ENCODE assay signal across 27 mouse cellular contexts in the genomic region with DNA sequence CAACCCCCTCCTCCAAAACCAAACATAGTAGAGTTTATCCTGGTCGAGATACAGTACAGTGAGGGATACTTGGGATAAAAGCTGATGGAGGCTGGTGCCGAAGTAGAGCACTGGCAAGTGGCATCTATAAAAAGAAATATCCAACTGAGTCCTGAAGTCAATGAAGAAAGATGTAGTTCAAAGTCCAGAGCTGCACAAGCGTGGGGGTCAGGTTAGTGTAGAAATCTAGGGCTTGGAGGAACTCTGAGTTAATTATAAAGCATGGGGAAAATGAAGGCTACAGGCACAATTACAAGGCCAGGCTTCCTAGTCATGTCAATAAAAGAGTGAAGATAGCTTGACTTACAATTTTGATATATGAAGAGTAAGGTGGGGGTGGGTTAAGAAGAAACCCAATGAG. TPM values are rescaled to one million over a fixed set of nuclear protein-coding genes. Genes with fewer than 3 reads are reported as not detected.
DNase-seq lines count a peak whose midpoint lies in the region; ATAC-seq and TF ChIP-seq lines count a peak whose summit lies in the region.
"Had no signal": no experiment of that assay in that cellular context is flagged by ENCODE, and none has a peak within 500 bp of the region (broad histone marks: within the 10 kb centered on the region; RNA-seq: fewer than 3 reads in every experiment).

No protein-coding gene starts in this region.

- ATAC-seq in intestine, postnatal 0 days, result 0 out of 2 replicates have a peak, but pooled peaks have one; percentile 35
- no peak for ATAC-seq in intestine, embryonic 15.5 days
- no peak for ATAC-seq in kidney, embryonic 14.5 days (ENCODE audit: low FRiP score, low TSS enrichment)
- ATAC-seq: forebrain, embryonic 13.5 days; forebrain, embryonic 15.5 days; Patski had no signal

- no peaks in the 10 kb centered on the region for H3K27me3 ChIP-seq in intestine, postnatal 0 days (replicated peaks; ENCODE audit: control insufficient read depth, insufficient read depth, low read length)
- H3K27me3 ChIP-seq in intestine, embryonic 15.5 days (replicated peaks), result no peaks in the 10 kb centered on the region
- no peaks in the 10 kb centered on the region for H3K27me3 ChIP-seq in kidney, adult 2 months (replicated peaks; ENCODE audit: control insufficient read depth, insufficient read depth, low read length)
- H3K27me3 ChIP-seq in kidney, embryonic 14.5 days (ENCODE audit: control insufficient read depth, insufficient read depth, low read length), result no peaks in the 10 kb centered on the region
- H3K27me3 ChIP-seq: CH12.LX; embryonic facial prominence, embryonic 12.5 days; forebrain, embryonic 13.5 days; forebrain, embryonic 15.5 days; Patski had no signal

- peaks cover 30% of the 10 kb centered on the region for H3K36me3 ChIP-seq in intestine, postnatal 0 days (ENCODE audit: control insufficient read depth, insufficient read depth)
- H3K36me3 ChIP-seq in intestine, embryonic 15.5 days, result peaks cover 7% of the 10 kb centered on the region; the same call in 1 of the 2 replicates
- peaks cover 1% of the 10 kb centered on the region for H3K36me3 ChIP-seq in kidney, adult 2 months (ENCODE audit: control insufficient read depth, insufficient read depth, low read length)
- peaks cover 37% of the 10 kb centered on the region for H3K36me3 ChIP-seq in kidney, embryonic 14.5 days (ENCODE audit: control insufficient read depth, insufficient read depth, low read length)

- no peak for TF ChIP-seq CTCF in intestine, postnatal 0 days (IDR thresholded peaks at IDR 0.05; ENCODE audit: low read depth)
- no peak for TF ChIP-seq CTCF in kidney, adult 2 months (conservative IDR thresholded peaks at IDR 0.05; ENCODE audit: insufficient read depth, insufficient read length, low read depth, low read length)

- H3K9ac ChIP-seq in intestine, postnatal 0 days (ENCODE audit: low read depth, low read length), result no peak overlapping the region
- no peak overlapping the region for H3K9ac ChIP-seq in intestine, embryonic 15.5 days
- no peak overlapping the region for H3K9ac ChIP-seq in kidney, embryonic 14.5 days (ENCODE audit: low read depth, low read length)
- H3K9ac ChIP-seq: embryonic facial prominence, embryonic 12.5 days; forebrain, embryonic 13.5 days; forebrain, embryonic 15.5 days had no signal

- H3K4me1 ChIP-seq in intestine, postnatal 0 days (replicated peaks; ENCODE audit: control insufficient read depth, insufficient read depth, low read length), result no peaks in the 10 kb centered on the region
- no peaks in the 10 kb centered on the region for H3K4me1 ChIP-seq in intestine, embryonic 15.5 days (replicated peaks)
- H3K4me1 ChIP-seq in kidney, adult 2 months (ENCODE audit: control insufficient read depth, insufficient read depth, low read length), result peaks cover 7% of the 10 kb centered on the region; the same call in 1 of the 2 replicates
- no peaks in the 10 kb centered on the region for H3K4me1 ChIP-seq in kidney, embryonic 14.5 days (ENCODE audit: control insufficient read depth, insufficient read depth, low read length)
- H3K4me1 ChIP-seq: embryonic facial prominence, embryonic 10.5 days; embryonic facial prominence, embryonic 12.5 days; forebrain, embryonic 15.5 days had no signal

- no peak overlapping the region for H3K4me2 ChIP-seq in intestine, postnatal 0 days (replicated peaks; ENCODE audit: low read depth)
- H3K4me2 ChIP-seq in intestine, embryonic 15.5 days (replicated peaks), result no peak overlapping the region
- H3K4me2 ChIP-seq in kidney, embryonic 14.5 days (replicated peaks; ENCODE audit: low read depth, low read length), result no peak overlapping the region
- H3K4me2 ChIP-seq: embryonic facial prominence, embryonic 12.5 days; forebrain, embryonic 13.5 days; forebrain, embryonic 15.5 days had no signal

- TF ChIP-seq POLR2A in kidney, adult 2 months (IDR thresholded peaks at IDR 0.05; ENCODE audit: low read depth, low read length), result no peak

- WGBS in intestine, postnatal 0 days, result 79% methylated on average over 3 of the region's 3 CpGs
- WGBS in intestine, embryonic 15.5 days, result 89% methylated on average over 3 of the region's 3 CpGs
- WGBS in kidney, adult 2 months, result 71% methylated on average over 3 of the region's 3 CpGs
- WGBS in kidney, embryonic 14.5 days, result 95% methylated on average over 3 of the region's 3 CpGs

- no peaks in the 10 kb centered on the region for H3K9me3 ChIP-seq in intestine, postnatal 0 days (ENCODE audit: control insufficient read depth)
- H3K9me3 ChIP-seq in intestine, embryonic 15.5 days, result no peaks in the 10 kb centered on the region
- no peaks in the 10 kb centered on the region for H3K9me3 ChIP-seq in kidney, embryonic 14.5 days (ENCODE audit: control insufficient read depth, low read length)
- H3K9me3 ChIP-seq: embryonic facial prominence, embryonic 10.5 days; embryonic facial prominence, embryonic 12.5 days; forebrain, embryonic 13.5 days; forebrain, embryonic 15.5 days; G1E had no signal

- peak; percentile 74 for DNase-seq in kidney, adult 2 months
- no peak for DNase-seq in kidney, postnatal 4 days
- peak; percentile 59 for DNase-seq in kidney, adult 9 months
- DNase-seq: adrenal gland, adult 8-10 months; adrenal gland, postnatal 14 days; adrenal gland, postnatal 36 days; B cell, adult 2 months; cerebellum, adult 11-12 months; cerebellum, adult 2 months; cerebellum, adult 9-10 months; cerebellum, postnatal 10 days; cerebellum, postnatal 25 days had no signal

- no peak overlapping the region for H3K27ac ChIP-seq in intestine, postnatal 0 days (ENCODE audit: low read depth, low read length)
- no peak overlapping the region for H3K27ac ChIP-seq in intestine, embryonic 15.5 days
- peak overlapping the region; percentile 3 for H3K27ac ChIP-seq in kidney, adult 2 months (ENCODE audit: insufficient read depth, low read depth, low read length)
- H3K27ac ChIP-seq in kidney, embryonic 14.5 days (ENCODE audit: low read depth, low read length), result no peak overlapping the region
- H3K27ac ChIP-seq: embryonic facial prominence, embryonic 10.5 days; embryonic facial prominence, embryonic 12.5 days; forebrain, embryonic 13.5 days; forebrain, embryonic 15.5 days had no signal

- no peak overlapping the region for H3K4me3 ChIP-seq in intestine, postnatal 0 days (ENCODE audit: low read depth, low read length)
- H3K4me3 ChIP-seq in intestine, embryonic 15.5 days (replicated peaks), result no peak overlapping the region
- H3K4me3 ChIP-seq in kidney, adult 2 months (ENCODE audit: insufficient read depth, low read depth, low read length), result no peak overlapping the region
- H3K4me3 ChIP-seq in kidney, embryonic 14.5 days (ENCODE audit: low read length), result no peak overlapping the region
- H3K4me3 ChIP-seq: embryonic facial prominence, embryonic 10.5 days; embryonic facial prominence, embryonic 12.5 days; forebrain, embryonic 13.5 days; forebrain, embryonic 15.5 days had no signal

RNA-seq across cellular contexts. Expression of gene A030005L19Rik, which starts 11.9 kb away (rescaled TPM):
- 0.31 TPM in 1 of 2 replicates, not detected in the other for polyA plus RNA-seq in intestine, postnatal 0 days (2015; fragmentation: Nextera tagmentation; extraction: Ambion mirVana)
- polyA plus RNA-seq in intestine, embryonic 15.5 days (2015; fragmentation: Nextera tagmentation; extraction: Ambion mirVana), result 0.36 TPM in 1 of 2 replicates, not detected in the other
- polyA plus RNA-seq in kidney, adult 2 months (2012; rRNA removed), result 0.63 and 0.72 TPM in 2 replicates
- polyA plus RNA-seq in kidney, embryonic 14.5 days (2014; fragmentation: Nextera tagmentation; extraction: Ambion mirVana), result 0.33 TPM in 1 of 2 replicates, not detected in the other
- polyA plus RNA-seq: embryonic facial prominence, embryonic 10.5 days; embryonic facial prominence, embryonic 12.5 days; forebrain, embryonic 11.5 days; forebrain, embryonic 13.5 days; forebrain, embryonic 15.5 days; Patski had no signal

RNA-seq across cellular contexts. Expression of gene A030014E15Rik, which starts 23.5 kb away (rescaled TPM):
- polyA plus RNA-seq in intestine, postnatal 0 days (2015; fragmentation: Nextera tagmentation; extraction: Ambion mirVana), result not detected in 2 replicates
- not detected in 2 replicates for polyA plus RNA-seq in intestine, embryonic 15.5 days (2015; fragmentation: Nextera tagmentation; extraction: Ambion mirVana)
- polyA plus RNA-seq in kidney, adult 2 months (2012; rRNA removed), result not detected in 2 replicates
- polyA plus RNA-seq in kidney, embryonic 14.5 days (2014; fragmentation: Nextera tagmentation; extraction: Ambion mirVana), result not detected in 2 replicates
- polyA plus RNA-seq: activated CD4-positive, CD25-positive, alpha-beta regulatory T cell, adult 4 months; CD4-positive, CD25-positive, alpha-beta regulatory T cell, adult 4 months; cortical plate, adult 2 months; embryonic facial prominence, embryonic 10.5 days; embryonic facial prominence, embryonic 12.5 days; forebrain, embryonic 11.5 days; forebrain, embryonic 13.5 days; forebrain, embryonic 15.5 days; G1E; Patski had no signal

RNA-seq across cellular contexts. Expression of gene Gm6217, which starts 30.0 kb away (rescaled TPM):
- not detected in 2 replicates for polyA plus RNA-seq in intestine, postnatal 0 days (2015; fragmentation: Nextera tagmentation; extraction: Ambion mirVana)
- polyA plus RNA-seq in intestine, embryonic 15.5 days (2015; fragmentation: Nextera tagmentation; extraction: Ambion mirVana), result not detected in 2 replicates
- polyA plus RNA-seq in kidney, adult 2 months (2012; rRNA removed), result not detected in 2 replicates
- not detected in 2 replicates for polyA plus RNA-seq in kidney, embryonic 14.5 days (2014; fragmentation: Nextera tagmentation; extraction: Ambion mirVana)
- polyA plus RNA-seq: activated CD4-positive, CD25-positive, alpha-beta regulatory T cell, adult 4 months; CD4-positive, CD25-positive, alpha-beta regulatory T cell, adult 4 months; cerebellum, adult 2 months; cortical plate, adult 2 months; embryonic facial prominence, embryonic 10.5 days; embryonic facial prominence, embryonic 12.5 days; embryonic facial prominence, embryonic 14.5 days; forebrain, embryonic 11.5 days; forebrain, embryonic 13.5 days; forebrain, embryonic 15.5 days; G1E; Patski had no signal

RNA-seq across cellular contexts. Expression of gene A030003K21Rik, which starts 42.0 kb away (rescaled TPM):
- not detected in 2 replicates for polyA plus RNA-seq in intestine, postnatal 0 days (2015; fragmentation: Nextera tagmentation; extraction: Ambion mirVana)
- polyA plus RNA-seq in intestine, embryonic 15.5 days (2015; fragmentation: Nextera tagmentation; extraction: Ambion mirVana), result not detected in 2 replicates
- not detected in 2 replicates for polyA plus RNA-seq in kidney, adult 2 months (2012; rRNA removed)
- polyA plus RNA-seq in kidney, embryonic 14.5 days (2014; fragmentation: Nextera tagmentation; extraction: Ambion mirVana), result not detected in 2 replicates
- polyA plus RNA-seq: activated CD4-positive, CD25-positive, alpha-beta regulatory T cell, adult 4 months; CD4-positive, CD25-positive, alpha-beta regulatory T cell, adult 4 months; cerebellum, adult 2 months; cortical plate, adult 2 months; embryonic facial prominence, embryonic 10.5 days; embryonic facial prominence, embryonic 12.5 days; embryonic facial prominence, embryonic 14.5 days; forebrain, embryonic 11.5 days; forebrain, embryonic 13.5 days; forebrain, embryonic 15.5 days; G1E; Patski had no signal

RNA-seq across cellular contexts. Expression of gene Gm7544, which starts 54.6 kb away (rescaled TPM):
- polyA plus RNA-seq in intestine, postnatal 0 days (2015; fragmentation: Nextera tagmentation; extraction: Ambion mirVana), result not detected in 2 replicates
- not detected in 2 replicates for polyA plus RNA-seq in intestine, embryonic 15.5 days (2015; fragmentation: Nextera tagmentation; extraction: Ambion mirVana)
- not detected in 2 replicates for polyA plus RNA-seq in kidney, adult 2 months (2012; rRNA removed)
- polyA plus RNA-seq in kidney, embryonic 14.5 days (2014; fragmentation: Nextera tagmentation; extraction: Ambion mirVana), result not detected in 2 replicates
- polyA plus RNA-seq: activated CD4-positive, CD25-positive, alpha-beta regulatory T cell, adult 4 months; CD4-positive, CD25-positive, alpha-beta regulatory T cell, adult 4 months; cerebellum, adult 2 months; cortical plate, adult 2 months; embryonic facial prominence, embryonic 10.5 days; embryonic facial prominence, embryonic 12.5 days; embryonic facial prominence, embryonic 14.5 days; forebrain, embryonic 11.5 days; forebrain, embryonic 13.5 days; forebrain, embryonic 15.5 days; G1E; Patski had no signal

Comparison
In these comparisons a context has a peak if more than half of its experiments do, and no peak if none do; other contexts are left out.
1. DNase-seq: peak in kidney, adult 2 months (single experiment) and kidney, adult 9 months (single experiment); none in kidney, postnatal 4 days (0 of 2).